Mouse (Mus musculus) E14TG2a.4 (cell line): ENCODE data around the gene Arhgap33.

Experiments
- CTCF ChIP-seq: conservative IDR thresholded peaks from 2 replicates; pipeline ENCODE4 v1.5.1; 2014; ENCODE audit warnings: low read length
- NANOG ChIP-seq: IDR thresholded peaks from 2 replicates; pipeline ENCODE4 v1.6.1; 2014; ENCODE audit warnings: borderline replicate concordance, low read length, mixed read lengths
- POU5F1 ChIP-seq: IDR thresholded peaks from 2 replicates; pipeline ENCODE4 v1.6.1; 2014; ENCODE audit warnings: low read length, borderline replicate concordance

GRCm38 (mm10) chr7:30525954-30526353 lies 8.9 kb downstream of the Arhgap33 start:
- no peak for TF ChIP-seq CTCF
- no peak for TF ChIP-seq POU5F1
- TF ChIP-seq NANOG, result no peak
